Mouse (Mus musculus) heart, postnatal 0 days (tissue): Measurements from ENCODE around the gene Afg1l. TPM values are rescaled to one million over a fixed set of nuclear protein-coding genes. Genes with fewer than 3 reads are reported as not detected.
A peak's percentile ranks its signal among the peaks of the same experiment; 100 is the strongest.

Experiments
- ATAC-seq: fragments of 200-750 bp; cut with Nextera tagmentation; 2 replicates; pipeline ENCODE4 v1.8.0; 2017; ENCODE audit warnings: low read depth, moderate number of reproducible peaks, moderate library complexity; ENCODE audit not compliant: insufficient read depth
- DNase-seq: peaks from one replicate; pipeline ENCODE4 v3.0.0-alpha.2; 2016; ENCODE audit warnings: low spot score
- H3K27ac ChIP-seq: fragments of 300-500 bp; sonication (generic); 2 replicates; pipeline ENCODE4 v1.5.1; 2014; ENCODE audit warnings: low read depth, mild to moderate bottlenecking
- H3K27me3 ChIP-seq: fragments of 300-500 bp; sonication (generic); 2 replicates; pipeline ENCODE4 v1.6.1; 2014; ENCODE audit warnings: low read length, mixed read lengths; ENCODE audit not compliant: control insufficient read depth, insufficient read depth
- H3K36me3 ChIP-seq: fragments of 300-500 bp; sonication (generic); replicated peaks from 2 replicates; pipeline ENCODE4 v1.6.1; 2014; ENCODE audit warnings: low read length, mixed read lengths; ENCODE audit not compliant: control insufficient read depth, insufficient read depth
- H3K4me1 ChIP-seq: fragments of 300-500 bp; sonication (generic); 2 replicates; pipeline ENCODE4 v1.6.1; 2014; ENCODE audit warnings: antibody characterized with exemption; ENCODE audit not compliant: control insufficient read depth, insufficient read depth
- H3K4me2 ChIP-seq: fragments of 300-500 bp; sonication (generic); 2 replicates; pipeline ENCODE4 v1.6.1; 2014; ENCODE audit warnings: low read depth, mild to moderate bottlenecking, low read length, moderate library complexity
- H3K4me3 ChIP-seq: fragments of 300-500 bp; sonication (generic); 2 replicates; pipeline ENCODE4 v1.5.1; 2014; ENCODE audit warnings: low read depth, low read length
- H3K9ac ChIP-seq: fragments of 300-500 bp; sonication (generic); replicated peaks from 2 replicates; pipeline ENCODE4 v1.6.1; 2014; ENCODE audit warnings: low read depth, low read length, mixed read lengths
- H3K9me3 ChIP-seq: fragments of 300-500 bp; sonication (generic); replicated peaks from 2 replicates; pipeline ENCODE4 v1.6.1; 2016; ENCODE audit warnings: low read length; ENCODE audit not compliant: control insufficient read depth
- CTCF ChIP-seq: IDR thresholded peaks from 2 replicates; pipeline ENCODE4 v1.5.1; 2016; ENCODE audit warnings: antibody characterized with exemption, control low read depth, low read depth
- EP300 ChIP-seq: IDR thresholded peaks from 2 replicates; pipeline ENCODE4 v1.6.1; 2016; ENCODE audit warnings: antibody characterized with exemption, low read depth
- WGBS: fragments of 180-500 bp; shearing (Covaris S2); extraction: QIAGEN DNeasy Blood & Tissue Kit; methylation state at CpG from one replicate; pipeline ENCODE4 v1.1.7; 2014; 5-methylcytosine and 5-hydroxymethylcytosine counted together
- polyA plus RNA-seq: library from polyadenylated mRNA; unstranded; fragments of >200 nt; fragmentation: Nextera tagmentation; extraction: Ambion mirVana; gene quantifications from 2 replicates; pipeline ENCODE4 v1.2.1, GENCODE M21; 2015
- total RNA-seq: library from RNA; depleted of rRNA; stranded (reverse); fragments of >200 nt; gene quantifications from 2 replicates; pipeline ENCODE4 v1.2.3, GENCODE M21; 2014; ENCODE audit warnings: low replicate concordance

Gene Afg1l
- total and polyA plus RNA-seq, 2 experiments from 2014 or later, result 21.8 to 24.7 TPM

GRCm38 (mm10) chr10:42340426-42340793 is 138.0 kb downstream of the Afg1l start:
- Histone ChIP-seq H3K27ac (no peak overlapping the region), H3K9me3 (no peaks in the 10 kb centered on the region), H3K9ac (no peak overlapping the region), H3K4me3 (no peak overlapping the region), H3K27me3 (no peaks in the 10 kb centered on the region), H3K36me3 (peaks cover 15% of the 10 kb centered on the region; the same call in 1 of the 2 replicates), H3K4me2 (no peak overlapping the region), H3K4me1 (no peaks in the 10 kb centered on the region)
- DNase-seq (no peak), ATAC-seq (no peak)
- TF ChIP-seq EP300 (no peak), CTCF (no peak)
- 35% methylated on average over 6 of the region's 6 CpGs for WGBS

GRCm38 (mm10) chr10:42339773-42340425 is 138.5 kb downstream of the Afg1l start:
- TF ChIP-seq EP300, result no peak
- ATAC-seq (no peak), DNase-seq (no peak)
- no peak overlapping the region for H3K4me2 ChIP-seq
- no peak overlapping the region for H3K4me3 ChIP-seq
- H3K36me3 ChIP-seq, result peaks cover 12% of the 10 kb centered on the region; the same call in 1 of the 2 replicates
- no peak overlapping the region for H3K27ac ChIP-seq
- no peaks in the 10 kb centered on the region for H3K4me1 ChIP-seq
- WGBS, result 87% methylated on average over 8 of the region's 8 CpGs
- no peak overlapping the region for H3K9ac ChIP-seq
- no peaks in the 10 kb centered on the region for H3K9me3 ChIP-seq
- no peaks in the 10 kb centered on the region for H3K27me3 ChIP-seq

- Histone ChIP-seq H3K36me3 (peaks cover 12% of the 10 kb centered on the region; the same call in 1 of the 2 replicates), H3K4me3 (no peak overlapping the region), H3K4me1 (no peaks in the 10 kb centered on the region), H3K27me3 (no peaks in the 10 kb centered on the region), H3K27ac (no peak overlapping the region), H3K9me3 (no peaks in the 10 kb centered on the region), H3K4me2 (no peak overlapping the region), H3K9ac (no peak overlapping the region)
- no peak for TF ChIP-seq EP300
- TF ChIP-seq CTCF, result no peak
- DNase-seq (no peak), ATAC-seq (no peak)
- 88% methylated on average over 9 of the region's 9 CpGs for WGBS
These were observed 139.9 kb downstream of the Afg1l start for GRCm38 (mm10) chr10:42338456-42338855.

DNA sequence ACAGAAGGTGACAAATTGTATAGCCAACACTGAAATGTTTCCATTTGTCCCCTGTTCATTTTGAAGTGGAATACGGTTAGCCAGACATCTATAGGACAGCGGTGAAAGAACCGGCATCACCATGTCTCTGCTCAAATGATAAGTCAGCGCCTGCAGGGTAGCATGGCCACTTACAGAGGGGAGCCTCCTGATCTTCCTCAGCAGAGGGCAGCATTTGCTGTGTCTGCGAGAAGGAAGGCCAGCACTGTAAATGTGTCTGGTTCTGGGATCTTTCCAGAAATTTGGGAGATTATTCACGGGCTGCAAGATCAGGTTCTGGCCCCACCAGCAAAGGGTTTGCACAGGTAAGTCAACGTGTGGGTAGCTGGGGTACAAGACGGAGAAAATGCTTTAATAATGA is 150.8 kb downstream of the Afg1l start:
- WGBS, result 61% methylated on average over 8 of the region's 8 CpGs
- TF ChIP-seq EP300 (no peak), CTCF (peak; percentile 56)
- H3K27ac ChIP-seq, result no peak overlapping the region
- no peak overlapping the region for H3K4me3 ChIP-seq
- no peak for ATAC-seq
- H3K4me2 ChIP-seq, result no peak overlapping the region
- H3K4me1 ChIP-seq, result no peaks in the 10 kb centered on the region
- peak; percentile 44 for DNase-seq
- H3K36me3 ChIP-seq, result peaks cover 14% of the 10 kb centered on the region; the same call in 1 of the 2 replicates
- H3K27me3 ChIP-seq, result no peaks in the 10 kb centered on the region
- no peaks in the 10 kb centered on the region for H3K9me3 ChIP-seq
- H3K9ac ChIP-seq, result no peak overlapping the region

DNA sequence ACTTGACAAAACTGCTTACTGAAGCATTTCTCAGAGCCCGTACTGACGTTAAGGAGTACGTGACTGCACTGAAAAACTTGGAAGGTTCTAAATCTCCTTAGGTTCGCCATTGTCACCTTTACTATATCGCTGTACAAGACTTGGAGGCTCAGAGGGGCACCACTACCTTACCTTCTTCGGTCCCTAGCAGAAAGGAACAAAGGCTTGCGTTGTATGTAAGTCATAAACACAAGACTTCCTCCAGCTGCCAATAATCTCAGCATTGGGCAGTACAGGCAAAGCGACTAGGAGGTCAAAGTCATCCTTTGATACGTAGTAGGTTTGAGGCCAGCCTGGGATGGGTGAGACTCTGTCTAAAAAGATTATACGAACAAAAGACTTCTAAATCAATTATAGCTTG is 153.1 kb downstream of the Afg1l start:
- Histone ChIP-seq H3K27me3 (no peaks in the 10 kb centered on the region), H3K9ac (no peak overlapping the region), H3K9me3 (no peaks in the 10 kb centered on the region), H3K36me3 (peaks cover 14% of the 10 kb centered on the region; the same call in 1 of the 2 replicates), H3K4me1 (no peaks in the 10 kb centered on the region), H3K4me2 (no peak overlapping the region), H3K4me3 (no peak overlapping the region), H3K27ac (no peak overlapping the region)
- DNase-seq (no peak), ATAC-seq (no peak)
- WGBS, result 94% methylated on average over 10 of the region's 10 CpGs
- no peak for TF ChIP-seq EP300
- no peak for TF ChIP-seq CTCF

GRCm38 (mm10) chr10:42323978-42324377 is 154.4 kb downstream of the Afg1l start:
- no peak for DNase-seq
- no peak overlapping the region for H3K9ac ChIP-seq
- H3K4me3 ChIP-seq, result no peak overlapping the region
- H3K27me3 ChIP-seq, result no peaks in the 10 kb centered on the region
- no peaks in the 10 kb centered on the region for H3K4me1 ChIP-seq
- H3K4me2 ChIP-seq, result no peak overlapping the region
- H3K27ac ChIP-seq, result no peak overlapping the region
- H3K36me3 ChIP-seq, result peaks cover 14% of the 10 kb centered on the region; the same call in 1 of the 2 replicates
- no peaks in the 10 kb centered on the region for H3K9me3 ChIP-seq
- ATAC-seq, result no peak
- TF ChIP-seq CTCF (no peak), EP300 (no peak)
